Mouse (Mus musculus) heart, embryonic 15.5 days (tissue): ENCODE measurements at regions not wholly inside any gene's neighbourhood (a gene's known extent, or its start where the extent isn't known, plus 50 kb on each side); places are given as distances from the start of the nearest gene placed in this dataset.

Experiments
- ATAC-seq: fragments of 200-750 bp; cut with Nextera tagmentation; replicated peaks from 2 replicates; pipeline ENCODE4 v1.8.0; 2017; ENCODE audit warnings: low read depth, moderate TSS enrichment; ENCODE audit not compliant: insufficient number of reproducible peaks, insufficient read depth, low FRiP score
- H3K27ac ChIP-seq: fragments of 300-500 bp; sonication (generic); 2 replicates; pipeline ENCODE4 v1.5.1; 2015; ENCODE audit warnings: mild to moderate bottlenecking, inconsistent platforms
- H3K27me3 ChIP-seq: fragments of 300-500 bp; sonication (generic); 2 replicates; pipeline ENCODE4 v1.6.1; 2015; ENCODE audit warnings: inconsistent platforms
- H3K36me3 ChIP-seq: fragments of 300-500 bp; sonication (generic); 2 replicates; pipeline ENCODE4 v1.6.1; 2015; ENCODE audit warnings: mild to moderate bottlenecking, inconsistent platforms
- H3K4me1 ChIP-seq: fragments of 300-500 bp; sonication (generic); replicated peaks from 2 replicates; pipeline ENCODE4 v1.6.1; 2015; ENCODE audit warnings: inconsistent platforms
- H3K4me2 ChIP-seq: fragments of 300-500 bp; sonication (generic); 2 replicates; pipeline ENCODE4 v1.6.1; 2015; ENCODE audit warnings: inconsistent platforms, mild to moderate bottlenecking, moderate library complexity
- H3K4me3 ChIP-seq: fragments of 300-500 bp; sonication (generic); 2 replicates; pipeline ENCODE4 v1.5.1; 2015; ENCODE audit warnings: mild to moderate bottlenecking, inconsistent platforms
- H3K9ac ChIP-seq: fragments of 300-500 bp; sonication (generic); 2 replicates; pipeline ENCODE4 v1.6.1; 2015; ENCODE audit warnings: mild to moderate bottlenecking, inconsistent platforms
- H3K9me3 ChIP-seq: fragments of 300-500 bp; sonication (generic); replicated peaks from 2 replicates; pipeline ENCODE4 v1.6.1; 2016; ENCODE audit warnings: inconsistent platforms
- WGBS: fragments of 180-500 bp; shearing (Covaris S2); methylation state at CpG from one replicate; pipeline ENCODE4 v1.1.7; 2015; ENCODE audit warnings: mixed read lengths; 5-methylcytosine and 5-hydroxymethylcytosine counted together

GRCm38 (mm10) chr7:138639541-138639940 is 206.3 kb upstream of the Ppp2r2d start:
- Histone ChIP-seq H3K4me2 (no peak overlapping the region), H3K9me3 (no peaks in the 10 kb centered on the region), H3K27me3 (no peaks in the 10 kb centered on the region), H3K9ac (no peak overlapping the region), H3K27ac (no peak overlapping the region), H3K4me1 (no peaks in the 10 kb centered on the region), H3K36me3 (no peaks in the 10 kb centered on the region), H3K4me3 (no peak overlapping the region)
- 74% methylated on average over 3 of the region's 3 CpGs for WGBS
- no peak for ATAC-seq

GRCm38 (mm10) chr7:138626061-138626460 is 219.8 kb upstream of the Ppp2r2d start:
- no peaks in the 10 kb centered on the region for H3K9me3 ChIP-seq
- 66% methylated on average over 9 of the region's 9 CpGs for WGBS
- no peak overlapping the region for H3K27ac ChIP-seq
- no peaks in the 10 kb centered on the region for H3K36me3 ChIP-seq
- ATAC-seq = no peak
- H3K27me3 ChIP-seq = no peaks in the 10 kb centered on the region
- no peaks in the 10 kb centered on the region for H3K4me1 ChIP-seq
- H3K4me3 ChIP-seq = no peak overlapping the region
- H3K9ac ChIP-seq = no peak overlapping the region
- no peak overlapping the region for H3K4me2 ChIP-seq

- Histone ChIP-seq H3K4me3 (no peak overlapping the region), H3K27me3 (no peaks in the 10 kb centered on the region), H3K9ac (no peak overlapping the region), H3K9me3 (no peaks in the 10 kb centered on the region), H3K36me3 (no peaks in the 10 kb centered on the region), H3K4me1 (0 out of 2 replicates have a peak, but pooled peaks cover 6% of the 10 kb centered on the region), H3K4me2 (no peak overlapping the region), H3K27ac (no peak overlapping the region)
- no peak for ATAC-seq
- 87% methylated on average over 10 of the region's 10 CpGs for WGBS
Measured at GRCm38 (mm10) chr7:138620896-138621655, 223.5 kb upstream of the Tcerg1l start.

GRCm38 (mm10) chr7:138620080-138620684 is 222.7 kb upstream of the Tcerg1l start:
- 43% methylated on average over 5 of the region's 5 CpGs for WGBS
- Histone ChIP-seq H3K4me2 (no peak overlapping the region), H3K27me3 (no peaks in the 10 kb centered on the region), H3K4me3 (no peak overlapping the region), H3K9ac (no peak overlapping the region), H3K4me1 (0 out of 2 replicates have a peak, but pooled peaks cover 6% of the 10 kb centered on the region), H3K9me3 (no peaks in the 10 kb centered on the region), H3K36me3 (no peaks in the 10 kb centered on the region), H3K27ac (no peak overlapping the region)
- no peak for ATAC-seq

GRCm38 (mm10) chr7:138616468-138616867 is 218.9 kb upstream of the Tcerg1l start:
- H3K4me2 ChIP-seq = no peak overlapping the region
- H3K4me1 ChIP-seq = 0 out of 2 replicates have a peak, but pooled peaks cover 6% of the 10 kb centered on the region
- ATAC-seq = no peak
- H3K27ac ChIP-seq = no peak overlapping the region
- no peaks in the 10 kb centered on the region for H3K9me3 ChIP-seq
- WGBS = 78% methylated on average over 2 of the region's 2 CpGs
- no peaks in the 10 kb centered on the region for H3K36me3 ChIP-seq
- H3K9ac ChIP-seq = no peak overlapping the region
- H3K27me3 ChIP-seq = no peaks in the 10 kb centered on the region
- H3K4me3 ChIP-seq = no peak overlapping the region

- no peak overlapping the region for H3K9ac ChIP-seq
- WGBS = 67% methylated on average over 3 of the region's 3 CpGs
- H3K27me3 ChIP-seq = no peaks in the 10 kb centered on the region
- H3K27ac ChIP-seq = no peak overlapping the region
- no peak overlapping the region for H3K4me3 ChIP-seq
- no peaks in the 10 kb centered on the region for H3K4me1 ChIP-seq
- no peaks in the 10 kb centered on the region for H3K36me3 ChIP-seq
- H3K9me3 ChIP-seq = no peaks in the 10 kb centered on the region
- no peak overlapping the region for H3K4me2 ChIP-seq
- ATAC-seq = no peak
Measured at GRCm38 (mm10) chr7:138609605-138610004, 212.1 kb upstream of the Tcerg1l start.

GRCm38 (mm10) chr7:138609124-138609523 is 211.6 kb upstream of the Tcerg1l start:
- ATAC-seq = no peak
- H3K4me1 ChIP-seq = no peaks in the 10 kb centered on the region
- no peaks in the 10 kb centered on the region for H3K27me3 ChIP-seq
- H3K4me3 ChIP-seq = no peak overlapping the region
- H3K4me2 ChIP-seq = no peak overlapping the region
- H3K9ac ChIP-seq = no peak overlapping the region
- H3K36me3 ChIP-seq = no peaks in the 10 kb centered on the region
- 74% methylated on average over 4 of the region's 4 CpGs for WGBS
- no peaks in the 10 kb centered on the region for H3K9me3 ChIP-seq
- H3K27ac ChIP-seq = no peak overlapping the region

- no peak overlapping the region for H3K4me2 ChIP-seq
- H3K27me3 ChIP-seq = no peaks in the 10 kb centered on the region
- ATAC-seq = no peak
- H3K27ac ChIP-seq = no peak overlapping the region
- 64% methylated on average over 11 of the region's 11 CpGs for WGBS
- no peak overlapping the region for H3K9ac ChIP-seq
- no peak overlapping the region for H3K4me3 ChIP-seq
- H3K36me3 ChIP-seq = no peaks in the 10 kb centered on the region
- no peaks in the 10 kb centered on the region for H3K9me3 ChIP-seq
- H3K4me1 ChIP-seq = no peaks in the 10 kb centered on the region
Measured at GRCm38 (mm10) chr7:138606363-138606964, 208.9 kb upstream of the Tcerg1l start.

- H3K4me2 ChIP-seq = no peak overlapping the region
- no peak for ATAC-seq
- H3K27ac ChIP-seq = no peak overlapping the region
- H3K9ac ChIP-seq = no peak overlapping the region
- H3K36me3 ChIP-seq = no peaks in the 10 kb centered on the region
- H3K4me1 ChIP-seq = no peaks in the 10 kb centered on the region
- H3K9me3 ChIP-seq = no peaks in the 10 kb centered on the region
- H3K4me3 ChIP-seq = no peak overlapping the region
- H3K27me3 ChIP-seq = no peaks in the 10 kb centered on the region
Measured at GRCm38 (mm10) chr7:138605923-138606322, 208.4 kb upstream of the Tcerg1l start.

GRCm38 (mm10) chr7:138601749-138602148 is 204.2 kb upstream of the Tcerg1l start:
- Histone ChIP-seq H3K9ac (no peak overlapping the region), H3K36me3 (no peaks in the 10 kb centered on the region), H3K4me2 (no peak overlapping the region), H3K27me3 (no peaks in the 10 kb centered on the region), H3K27ac (no peak overlapping the region), H3K9me3 (no peaks in the 10 kb centered on the region), H3K4me1 (no peaks in the 10 kb centered on the region), H3K4me3 (no peak overlapping the region)
- no peak for ATAC-seq
- WGBS = 52% methylated on average over 4 of the region's 4 CpGs

GRCm38 (mm10) chr7:138593344-138593743 is 195.8 kb upstream of the Tcerg1l start:
- no peaks in the 10 kb centered on the region for H3K27me3 ChIP-seq
- no peak overlapping the region for H3K4me2 ChIP-seq
- H3K36me3 ChIP-seq = no peaks in the 10 kb centered on the region
- WGBS = 80% methylated on average over 2 of the region's 2 CpGs
- no peak for ATAC-seq
- no peaks in the 10 kb centered on the region for H3K9me3 ChIP-seq
- no peaks in the 10 kb centered on the region for H3K4me1 ChIP-seq
- no peak overlapping the region for H3K4me3 ChIP-seq
- no peak overlapping the region for H3K27ac ChIP-seq
- no peak overlapping the region for H3K9ac ChIP-seq
